Mouse (Mus musculus): ENCODE measurements around the gene Slc4a2.

DNA sequence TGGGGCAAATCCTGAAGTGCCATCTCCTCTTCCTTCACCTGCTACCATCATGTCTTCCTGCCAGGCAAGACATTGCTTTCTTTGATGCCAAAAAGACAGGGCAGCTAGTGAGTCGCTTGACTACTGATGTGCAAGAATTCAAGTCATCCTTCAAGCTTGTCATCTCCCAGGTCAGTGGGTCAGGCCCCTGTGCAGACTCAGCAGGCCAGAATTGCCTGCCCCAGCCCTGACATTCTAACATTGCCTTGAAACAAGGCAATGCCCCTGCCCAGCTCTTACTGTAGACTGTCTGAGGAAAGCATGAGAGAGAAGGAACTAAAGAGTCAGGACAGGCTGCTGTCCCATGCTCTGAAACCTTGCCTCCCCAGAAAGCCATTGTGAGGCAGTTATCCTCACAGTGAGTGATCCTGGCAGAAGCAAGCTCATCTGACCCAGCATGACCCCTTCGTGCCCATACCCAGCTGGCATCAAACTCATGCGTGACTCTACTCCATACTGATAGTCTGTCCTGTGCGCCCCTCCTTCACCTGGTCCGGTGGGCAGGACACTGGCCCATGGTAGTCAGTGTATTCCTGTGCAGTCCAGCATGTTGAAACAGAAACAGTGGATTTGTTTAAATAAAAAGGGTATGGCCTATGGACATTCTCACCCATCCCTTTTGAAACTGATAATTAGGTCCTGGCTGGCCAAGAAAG lies 22.6 kb upstream of the Slc4a2 start:
- TF ChIP-seq CTCF (IDR thresholded peaks at IDR 0.05; ENCODE audit: extremely low read depth, insufficient read depth, insufficient read length, insufficient replicate concordance) (no peak), POLR2A (IDR thresholded peaks at IDR 0.05; ENCODE audit: low read depth, low read length) (no peak)
